Mouse (Mus musculus) frontal cortex, adult 2 months (tissue): ENCODE data around the gene Dock8. TPM values are rescaled to one million over a fixed set of nuclear protein-coding genes. Genes with fewer than 3 reads are reported as not detected.

Experiments used
- DNase-seq, 2 experiments: peaks; one replicate each; pipeline ENCODE4 v3.0.0; 2022; ENCODE audit warnings: low spot score in 1 of 2; ENCODE audit errors: extremely low spot score in 1 of 2
- polyA plus RNA-seq: library from polyadenylated mRNA; depleted of rRNA; stranded (reverse); fragments of >200 nt; gene quantifications from 2 replicates; pipeline ENCODE4 v1.2.3, GENCODE M21; 2012; rRNA removed

Gene Dock8
- polyA plus RNA-seq, 1 experiment, result 2.1 TPM

- DNase-seq, result no peak
Observed at GRCm38 (mm10) chr19:25237492-25238040, 238.2 kb downstream of the Dock8 start.

GRCm38 (mm10) chr19:25238121-25238520, 238.8 kb downstream of the Dock8 start:
- no peak for DNase-seq

- no peak for DNase-seq
Observed at GRCm38 (mm10) chr19:25243566-25243965, 244.2 kb downstream of the Dock8 start.

GRCm38 (mm10) chr19:25246062-25246461, 246.7 kb downstream of the Dock8 start:
- DNase-seq, result no peak

- DNase-seq, result no peak
Observed at GRCm38 (mm10) chr19:25247858-25248552, 248.7 kb downstream of the Dock8 start.

GRCm38 (mm10) chr19:25249230-25249629, 249.9 kb downstream of the Dock8 start:
- DNase-seq, result no peak

GRCm38 (mm10) chr19:25251610-25252140, 252.3 kb downstream of the Dock8 start:
- DNase-seq, result no peak

Other genes with a start within 250 kb of the Dock8 start
- 2.5 and 3.4 TPM in 2 replicates for gene Pgm5, start 137.7 kb upstream of the Dock8 start, polyA plus RNA-seq
- 104 and 113 TPM in 2 replicates for gene Gm10053, start 123.8 kb upstream of the Dock8 start, polyA plus RNA-seq
- gene Foxd4, start 98.3 kb upstream of the Dock8 start, polyA plus RNA-seq, result not detected in 2 replicates
- 11.3 and 15.9 TPM in 2 replicates for gene Cbwd1, start 37.9 kb upstream of the Dock8 start, polyA plus RNA-seq
- gene Kank1, start 237.4 kb downstream of the Dock8 start, polyA plus RNA-seq, result 17.0 and 17.3 TPM in 2 replicates